Mouse (Mus musculus) ovary, postnatal 36 days (tissue): ENCODE data around the gene Mthfd2.
A peak's percentile ranks its signal among the peaks of the same experiment; 100 is the strongest.

Source experiments
- DNase-seq: peaks from one replicate; pipeline ENCODE4 v3.0.0; 2022; ENCODE audit warnings: low spot score, mixed read lengths

The Mthfd2 gene

GRCm38 (mm10) chr6:83341387-83341786, 15.7 kb upstream of the Mthfd2 start:
- DNase-seq = no peak

GRCm38 (mm10) chr6:83327591-83328190, 2.0 kb upstream of the Mthfd2 start:
- DNase-seq = no peak

GRCm38 (mm10) chr6:83326761-83327160, 1.1 kb upstream of the Mthfd2 start:
- no peak for DNase-seq

- no peak for DNase-seq
These were observed 657 bp upstream of the Mthfd2 start for GRCm38 (mm10) chr6:83326394-83326736.

- no peak for DNase-seq
These were observed 1.9 kb downstream of the Mthfd2 start for GRCm38 (mm10) chr6:83323652-83324419.

- DNase-seq = no peak
These were observed 2.9 kb downstream of the Mthfd2 start for GRCm38 (mm10) chr6:83322794-83323193.

GRCm38 (mm10) chr6:83321927-83322326, 3.8 kb downstream of the Mthfd2 start:
- no peak for DNase-seq

- peak; percentile 85 for DNase-seq
These were observed 8.5 kb downstream of the Mthfd2 start for GRCm38 (mm10) chr6:83317108-83317741.

GRCm38 (mm10) chr6:83316022-83316421, 9.7 kb downstream of the Mthfd2 start:
- peak; percentile 27 for DNase-seq

- no peak for DNase-seq
These were observed 10.4 kb downstream of the Mthfd2 start for GRCm38 (mm10) chr6:83315293-83315692.

- no peak for DNase-seq
These were observed 13.2 kb downstream of the Mthfd2 start for GRCm38 (mm10) chr6:83312514-83312913.

GRCm38 (mm10) chr6:83312021-83312420, 13.7 kb downstream of the Mthfd2 start:
- no peak for DNase-seq

GRCm38 (mm10) chr6:83311206-83311605, 14.5 kb downstream of the Mthfd2 start:
- DNase-seq = no peak

GRCm38 (mm10) chr6:83309017-83309416, 16.7 kb downstream of the Mthfd2 start:
- DNase-seq = no peak

GRCm38 (mm10) chr6:83302264-83302663, 23.4 kb downstream of the Mthfd2 start:
- no peak for DNase-seq

- DNase-seq = no peak
These were observed 24.4 kb downstream of the Mthfd2 start for GRCm38 (mm10) chr6:83301294-83301693.

GRCm38 (mm10) chr6:83300447-83301229, 25.1 kb downstream of the Mthfd2 start:
- no peak for DNase-seq

- DNase-seq = no peak
These were observed 45.3 kb downstream of the Mthfd2 start for GRCm38 (mm10) chr6:83280256-83280955.

GRCm38 (mm10) chr6:83278881-83279280, 46.8 kb downstream of the Mthfd2 start:
- DNase-seq = peak; percentile 20

GRCm38 (mm10) chr6:83277151-83277550, 48.6 kb downstream of the Mthfd2 start:
- no peak for DNase-seq

- no peak for DNase-seq
These were observed 52.0 kb downstream of the Mthfd2 start for GRCm38 (mm10) chr6:83273733-83274132.
